ENCODE assay signal across 23 mouse cellular contexts in the genomic region with DNA sequence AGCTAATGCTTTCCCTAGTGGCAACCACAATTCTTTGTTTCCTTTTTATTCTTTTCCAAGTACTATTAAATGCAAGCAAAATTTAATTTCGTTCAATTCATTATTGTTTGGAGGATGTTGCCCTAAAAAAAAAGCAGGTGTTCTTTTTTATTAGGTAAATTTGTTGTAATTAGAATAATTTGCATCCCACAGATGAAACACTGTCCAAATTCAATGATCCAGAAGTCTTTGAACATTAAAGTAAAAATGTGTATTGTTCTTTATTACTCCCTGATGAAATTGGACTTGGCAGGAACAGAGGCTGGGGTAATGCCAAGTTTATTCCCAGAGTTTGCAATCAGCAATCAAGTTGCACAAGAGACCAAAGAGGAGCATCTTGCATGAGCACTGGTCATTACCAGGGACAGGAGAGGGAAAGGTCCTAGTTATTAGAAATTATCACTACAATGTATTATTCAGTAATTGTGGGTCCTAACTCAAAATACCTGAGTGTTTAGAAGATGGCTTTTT.
DNase-seq lines count a peak whose midpoint lies in the region; ATAC-seq lines count a peak whose summit lies in the region.
"Had no signal": no experiment of that assay in that cellular context is flagged by ENCODE, and none has a peak within 500 bp of the region (broad histone marks: within the 10 kb centered on the region; RNA-seq: fewer than 3 reads in every experiment).

No protein-coding gene starts in this region.

- WGBS in forebrain, embryonic 14.5 days: 28% methylated on average over 1 of the region's 1 CpGs
- WGBS in forebrain, embryonic 11.5 days: 68% methylated on average over 1 of the region's 1 CpGs

- no peaks in the 10 kb centered on the region for H3K9me3 ChIP-seq in forebrain, embryonic 14.5 days (replicated peaks; ENCODE audit: control insufficient read depth, low read length)
- no peaks in the 10 kb centered on the region for H3K9me3 ChIP-seq in forebrain, embryonic 11.5 days (ENCODE audit: control insufficient read depth, low read length)
- H3K9me3 ChIP-seq: limb, embryonic 12.5 days; midbrain, embryonic 12.5 days; neural tube, embryonic 12.5 days had no signal

- H3K4me2 ChIP-seq in forebrain, embryonic 14.5 days (ENCODE audit: low read length): no peak overlapping the region
- H3K4me2 ChIP-seq in forebrain, embryonic 11.5 days (ENCODE audit: low read depth, low read length, severe bottlenecking): no peak overlapping the region
- H3K4me2 ChIP-seq: heart, embryonic 11.5 days; limb, embryonic 12.5 days; midbrain, embryonic 12.5 days; neural tube, embryonic 12.5 days had no signal

- H3K27me3 ChIP-seq in forebrain, embryonic 14.5 days (replicated peaks; ENCODE audit: control insufficient read depth, insufficient read depth, low read length): no peaks in the 10 kb centered on the region
- H3K27me3 ChIP-seq in forebrain, embryonic 11.5 days (ENCODE audit: control insufficient read depth, insufficient read depth, low read length): no peaks in the 10 kb centered on the region
- H3K27me3 ChIP-seq: limb, embryonic 12.5 days; midbrain, embryonic 12.5 days; neural tube, embryonic 12.5 days had no signal

- no peak overlapping the region for H3K4me3 ChIP-seq in forebrain, embryonic 14.5 days (ENCODE audit: low read depth, low read length)
- no peak overlapping the region for H3K4me3 ChIP-seq in forebrain, embryonic 11.5 days (ENCODE audit: low read depth, low read length)
- H3K4me3 ChIP-seq: gastrocnemius, adult 2 months; limb, embryonic 12.5 days; midbrain, embryonic 12.5 days; neural tube, embryonic 12.5 days had no signal

- peak; percentile 27 for DNase-seq in forebrain, embryonic 14.5 days (ENCODE audit: low spot score)
- no peak for DNase-seq in forebrain, embryonic 11.5 days (ENCODE audit: low spot score)
- DNase-seq in MN1 (ENCODE audit: low spot score): peak; percentile 56
- DNase-seq in NIH3T3 (ENCODE audit: low read depth): peak; percentile 12
- DNase-seq in gonadal fat pad, adult 2 months (ENCODE audit: low read depth): peak; percentile 58
- no peak for DNase-seq in layer of hippocampus, adult 11-12 months (ENCODE audit: low spot score)
- DNase-seq in B cell, adult 2 months: no peak
- DNase-seq: cerebellum, adult 2 months; forebrain, postnatal 0 days; gastrocnemius, adult 2 months; heart, postnatal 10 days; kidney, adult 18-20 months; kidney, postnatal 14 days; right cerebral cortex, postnatal 14 days; spleen, adult 18-20 months; thymus, postnatal 36 days had no signal

- H3K36me3 ChIP-seq in forebrain, embryonic 14.5 days (ENCODE audit: control insufficient read depth, insufficient read depth, low read length): no peaks in the 10 kb centered on the region
- H3K36me3 ChIP-seq in forebrain, embryonic 11.5 days (ENCODE audit: control insufficient read depth, insufficient read depth, low read length): no peaks in the 10 kb centered on the region
- H3K36me3 ChIP-seq: limb, embryonic 12.5 days; midbrain, embryonic 12.5 days; neural tube, embryonic 12.5 days had no signal

- no peaks in the 10 kb centered on the region for H3K4me1 ChIP-seq in forebrain, embryonic 14.5 days (ENCODE audit: control insufficient read depth, insufficient read depth, low read length)
- H3K4me1 ChIP-seq in forebrain, embryonic 11.5 days (replicated peaks; ENCODE audit: control insufficient read depth, insufficient read depth, low read length): no peaks in the 10 kb centered on the region
- H3K4me1 ChIP-seq: limb, embryonic 12.5 days; midbrain, embryonic 12.5 days; neural tube, embryonic 12.5 days had no signal

- no peak overlapping the region for H3K9ac ChIP-seq in forebrain, embryonic 14.5 days (ENCODE audit: low read length)
- H3K9ac ChIP-seq in forebrain, embryonic 11.5 days (ENCODE audit: low read length): no peak overlapping the region
- H3K9ac ChIP-seq: forebrain, postnatal 0 days; limb, embryonic 12.5 days; liver, embryonic 14.5 days; midbrain, embryonic 12.5 days; neural tube, embryonic 12.5 days had no signal

- H3K27ac ChIP-seq in forebrain, embryonic 14.5 days (ENCODE audit: low read depth, low read length): no peak overlapping the region
- H3K27ac ChIP-seq in forebrain, embryonic 11.5 days (ENCODE audit: low read depth, low read length): no peak overlapping the region
- H3K27ac ChIP-seq: gastrocnemius, adult 2 months; limb, embryonic 12.5 days; liver, embryonic 14.5 days; macrophage; midbrain, embryonic 12.5 days; neural tube, embryonic 12.5 days had no signal

- ATAC-seq in forebrain, embryonic 14.5 days: no peak
- no peak for ATAC-seq in forebrain, embryonic 11.5 days (replicated peaks; ENCODE audit: low FRiP score)
- no peak for ATAC-seq in CD4-positive, CD25-positive, alpha-beta regulatory T cell, adult 4 months
- ATAC-seq: forebrain, postnatal 0 days had no signal

Comparison
In these comparisons a context has a peak if more than half of its experiments do, and no peak if none do; other contexts are left out.
1. DNase-seq: peak in forebrain, embryonic 14.5 days (single experiment), MN1 (single experiment), NIH3T3 (single experiment) and gonadal fat pad, adult 2 months (single experiment); none in forebrain, embryonic 11.5 days (single experiment), layer of hippocampus, adult 11-12 months (single experiment) and B cell, adult 2 months (0 of 2).